Mouse (Mus musculus) kidney, embryonic 14.5 days (tissue): ENCODE measurements at regions not wholly inside any gene's neighbourhood (a gene's known extent, or its start where the extent isn't known, plus 50 kb on each side); places are given as distances from the start of the nearest gene placed in this dataset.
"Not testable (repeated sequence)": the region's sequence is repeated elsewhere in the genome, so short reads cannot be mapped to it uniquely, and the experiment has no call there.

ENCODE experiments used
- ATAC-seq: fragments of 200-750 bp; cut with Nextera tagmentation; 2 replicates; pipeline ENCODE4 v1.8.0; 2017; ENCODE audit warnings: moderate number of reproducible peaks, mild to moderate bottlenecking, moderate TSS enrichment, moderate library complexity; ENCODE audit not compliant: low FRiP score, low TSS enrichment
- H3K27ac ChIP-seq: fragments of 300-500 bp; sonication (generic); 2 replicates; pipeline ENCODE4 v1.5.1; 2014; ENCODE audit warnings: low read depth, mild to moderate bottlenecking, low read length, moderate library complexity, mixed read lengths
- H3K27me3 ChIP-seq: fragments of 300-500 bp; sonication (generic); 2 replicates; pipeline ENCODE4 v1.6.1; 2014; ENCODE audit warnings: mild to moderate bottlenecking, low read length; ENCODE audit not compliant: control insufficient read depth, insufficient read depth
- H3K36me3 ChIP-seq: fragments of 300-500 bp; sonication (generic); 2 replicates; pipeline ENCODE4 v1.6.1; 2014; ENCODE audit warnings: low read length, mixed read lengths; ENCODE audit not compliant: control insufficient read depth, insufficient read depth
- H3K4me1 ChIP-seq: fragments of 300-500 bp; sonication (generic); 2 replicates; pipeline ENCODE4 v1.6.1; 2014; ENCODE audit warnings: low read length, mixed read lengths; ENCODE audit not compliant: control insufficient read depth, insufficient read depth
- H3K4me2 ChIP-seq: fragments of 300-500 bp; sonication (generic); replicated peaks from 2 replicates; pipeline ENCODE4 v1.6.1; 2014; ENCODE audit warnings: low read depth, mild to moderate bottlenecking, low read length
- H3K4me3 ChIP-seq: fragments of 300-500 bp; sonication (generic); 2 replicates; pipeline ENCODE4 v1.5.1; 2014; ENCODE audit warnings: mild to moderate bottlenecking, low read length
- H3K9ac ChIP-seq: fragments of 300-500 bp; sonication (generic); 2 replicates; pipeline ENCODE4 v1.6.1; 2014; ENCODE audit warnings: low read depth, mild to moderate bottlenecking, low read length, moderate library complexity
- H3K9me3 ChIP-seq: fragments of 300-500 bp; sonication (generic); 2 replicates; pipeline ENCODE4 v1.6.1; 2016; ENCODE audit warnings: low read length; ENCODE audit not compliant: control insufficient read depth
- WGBS: fragments of 180-500 bp; shearing (Covaris S2); extraction: QIAGEN DNeasy Blood & Tissue Kit; methylation state at CpG from one replicate; pipeline ENCODE4 v1.1.7; 2014; 5-methylcytosine and 5-hydroxymethylcytosine counted together

DNA sequence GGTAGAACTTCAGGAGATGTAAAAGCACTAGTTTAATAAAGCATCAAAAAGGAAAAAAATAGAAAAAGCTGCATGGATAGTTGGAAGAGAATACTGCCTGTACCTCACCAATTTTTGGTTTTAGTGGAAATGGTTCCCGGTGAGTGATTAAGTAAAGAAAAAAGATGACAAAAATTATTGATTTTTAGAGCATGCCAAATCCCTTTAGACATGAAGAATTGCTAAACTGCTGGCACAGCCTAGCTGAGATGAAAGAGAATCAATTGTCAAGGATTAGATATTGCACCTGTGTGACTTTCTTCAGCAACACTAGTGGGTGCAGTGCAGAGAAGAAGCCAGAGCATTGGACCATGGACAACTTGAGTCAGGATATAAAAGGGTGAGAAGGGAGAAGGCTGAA is 348.7 kb upstream of the Cpeb2 start:
- Histone ChIP-seq H3K9me3 (no peaks in the 10 kb centered on the region), H3K36me3 (no peaks in the 10 kb centered on the region), H3K4me3 (no peak overlapping the region), H3K4me2 (no peak overlapping the region), H3K27me3 (no peaks in the 10 kb centered on the region), H3K4me1 (no peaks in the 10 kb centered on the region), H3K9ac (no peak overlapping the region), H3K27ac (no peak overlapping the region)
- no peak for ATAC-seq
- 100% methylated on average over 1 of the region's 1 CpGs for WGBS

DNA sequence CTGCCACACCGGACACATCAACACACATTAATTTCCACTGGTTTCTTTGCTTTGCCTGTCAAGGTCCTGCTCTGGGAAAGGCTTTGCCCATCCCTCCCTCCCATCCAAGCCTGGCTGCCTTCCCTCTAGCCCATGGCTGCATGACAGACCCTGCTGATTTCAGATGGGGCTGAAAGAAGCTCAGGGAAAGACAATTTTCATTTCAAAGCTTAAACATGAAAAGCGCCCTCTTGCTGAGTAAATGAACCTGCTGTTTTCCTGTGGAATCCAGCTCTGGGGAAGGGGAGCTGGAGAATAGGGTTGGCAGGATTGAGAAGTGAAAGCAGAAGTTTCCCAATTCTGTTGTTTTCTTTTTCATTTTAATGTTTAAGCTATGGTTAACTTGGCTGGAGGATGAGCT is 341.1 kb upstream of the Cpeb2 start:
- ATAC-seq, result no peak

DNA sequence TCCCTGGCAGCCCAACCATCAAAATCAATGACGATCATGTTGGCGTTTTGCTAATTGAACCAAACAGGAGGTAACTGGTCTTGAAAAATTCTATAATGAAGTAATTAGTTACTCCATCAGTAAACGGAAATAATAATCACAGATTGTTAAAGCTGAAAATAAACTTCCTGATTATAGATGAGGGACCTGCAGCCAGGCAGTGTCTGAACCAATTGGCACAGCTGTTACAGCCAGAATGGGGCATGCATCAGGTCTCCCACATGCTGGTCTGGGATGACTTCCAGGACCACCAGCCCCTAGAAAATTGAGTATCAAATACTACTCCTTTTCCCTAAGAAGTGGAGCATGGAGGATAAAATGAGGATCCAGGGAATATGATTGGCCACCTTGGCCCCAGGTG is 326.8 kb upstream of the Cpeb2 start:
- no peaks in the 10 kb centered on the region for H3K4me1 ChIP-seq
- no peak overlapping the region for H3K27ac ChIP-seq
- WGBS, result 81% methylated on average over 3 of the region's 3 CpGs
- no peaks in the 10 kb centered on the region for H3K9me3 ChIP-seq
- no peak for ATAC-seq
- H3K9ac ChIP-seq, result no peak overlapping the region
- H3K27me3 ChIP-seq, result no peaks in the 10 kb centered on the region
- H3K4me3 ChIP-seq, result no peak overlapping the region
- H3K36me3 ChIP-seq, result no peaks in the 10 kb centered on the region
- H3K4me2 ChIP-seq, result no peak overlapping the region

More for the DNA sequence above, 341.1 kb upstream of the Cpeb2 start:
- Histone ChIP-seq H3K27ac (no peak overlapping the region), H3K4me1 (no peaks in the 10 kb centered on the region), H3K9ac (no peak overlapping the region), H3K9me3 (no peaks in the 10 kb centered on the region), H3K4me2 (no peak overlapping the region), H3K36me3 (no peaks in the 10 kb centered on the region), H3K4me3 (no peak overlapping the region), H3K27me3 (no peaks in the 10 kb centered on the region)
- WGBS, result 43% methylated on average over 2 of the region's 2 CpGs

DNA sequence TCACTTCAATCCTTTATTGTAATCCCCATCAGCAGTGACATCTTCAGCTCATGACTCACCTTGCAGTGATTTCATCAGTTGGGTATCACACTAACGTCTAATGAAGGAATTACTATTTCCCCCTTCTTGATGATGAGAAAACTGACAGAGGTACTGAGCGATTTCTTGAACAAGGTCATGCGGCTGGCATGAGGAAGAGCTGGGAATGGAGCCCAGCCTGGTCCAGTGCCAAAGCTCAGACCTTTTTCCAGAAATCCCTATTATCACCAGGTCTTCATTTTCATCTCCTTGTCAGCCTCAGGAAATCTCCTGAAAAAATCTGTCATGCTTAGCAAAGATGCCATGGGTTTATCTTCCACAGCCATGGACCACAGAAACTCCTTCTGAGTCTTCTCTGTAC is 313.6 kb upstream of the Cpeb2 start:
- no peaks in the 10 kb centered on the region for H3K4me1 ChIP-seq
- no peak overlapping the region for H3K27ac ChIP-seq
- H3K9me3 ChIP-seq, result no peaks in the 10 kb centered on the region
- no peak for ATAC-seq
- H3K9ac ChIP-seq, result no peak overlapping the region
- 91% methylated on average over 3 of the region's 3 CpGs for WGBS
- H3K4me2 ChIP-seq, result no peak overlapping the region
- H3K4me3 ChIP-seq, result no peak overlapping the region
- H3K36me3 ChIP-seq, result no peaks in the 10 kb centered on the region
- no peaks in the 10 kb centered on the region for H3K27me3 ChIP-seq

DNA sequence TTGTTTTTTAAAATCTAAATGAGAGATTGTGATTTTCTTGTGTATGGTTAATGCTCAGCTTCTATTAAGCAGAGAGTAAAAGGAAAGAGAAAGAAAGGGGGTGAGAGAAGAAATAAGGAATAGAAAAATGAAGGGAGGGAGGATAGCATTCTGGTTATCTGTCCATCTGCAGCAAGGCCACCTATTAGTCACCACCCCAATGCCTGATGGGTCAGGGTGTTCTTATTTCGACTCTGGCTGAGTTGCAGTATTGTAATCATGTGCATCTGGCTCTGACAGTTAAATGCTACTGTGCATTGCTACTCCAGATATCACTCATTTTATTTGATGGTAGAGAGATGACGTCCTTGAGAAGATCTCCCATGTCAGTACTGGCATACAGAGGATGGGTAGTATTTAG is 300.9 kb upstream of the Cpeb2 start:
- Histone ChIP-seq H3K36me3 (no peaks in the 10 kb centered on the region), H3K4me2 (no peak overlapping the region), H3K4me1 (no peaks in the 10 kb centered on the region), H3K27me3 (no peaks in the 10 kb centered on the region), H3K4me3 (no peak overlapping the region), H3K9me3 (no peaks in the 10 kb centered on the region), H3K9ac (no peak overlapping the region), H3K27ac (no peak overlapping the region)
- no peak for ATAC-seq
- 66% methylated on average over 2 of the region's 2 CpGs for WGBS

DNA sequence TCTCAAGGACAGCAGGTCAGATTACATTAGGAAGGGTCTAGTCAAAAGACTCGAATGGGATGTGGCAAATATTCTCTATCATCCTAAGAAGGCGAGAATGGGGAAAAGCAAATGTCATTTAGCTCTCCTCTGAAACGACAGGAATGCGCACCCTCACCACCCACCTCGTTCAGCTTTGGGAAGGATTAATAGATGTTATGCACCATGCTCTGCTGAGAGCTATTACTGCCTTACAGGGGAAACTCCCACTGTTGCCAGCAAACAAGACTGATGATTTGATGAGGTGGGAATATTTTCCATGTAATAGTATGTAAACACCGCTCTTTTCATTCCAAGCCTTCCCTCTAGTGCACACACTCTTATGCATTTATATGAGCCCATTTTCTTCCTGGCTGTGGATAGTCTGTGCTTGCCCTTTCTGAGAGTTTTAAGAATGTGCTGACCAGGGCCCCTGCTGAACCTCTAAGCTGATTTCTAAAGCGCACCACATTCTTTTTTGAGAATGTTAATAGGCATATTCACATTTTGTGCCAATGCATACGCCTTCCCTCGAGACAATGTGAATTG is 273.6 kb upstream of the Cpeb2 start:
- H3K27ac ChIP-seq, result no peak overlapping the region
- no peak for ATAC-seq
- no peak overlapping the region for H3K4me3 ChIP-seq
- H3K36me3 ChIP-seq, result no peaks in the 10 kb centered on the region
- H3K9ac ChIP-seq, result no peak overlapping the region
- 80% methylated on average over 9 of the region's 9 CpGs for WGBS
- no peak overlapping the region for H3K4me2 ChIP-seq
- H3K9me3 ChIP-seq, result no peaks in the 10 kb centered on the region
- H3K4me1 ChIP-seq, result no peaks in the 10 kb centered on the region
- no peaks in the 10 kb centered on the region for H3K27me3 ChIP-seq

DNA sequence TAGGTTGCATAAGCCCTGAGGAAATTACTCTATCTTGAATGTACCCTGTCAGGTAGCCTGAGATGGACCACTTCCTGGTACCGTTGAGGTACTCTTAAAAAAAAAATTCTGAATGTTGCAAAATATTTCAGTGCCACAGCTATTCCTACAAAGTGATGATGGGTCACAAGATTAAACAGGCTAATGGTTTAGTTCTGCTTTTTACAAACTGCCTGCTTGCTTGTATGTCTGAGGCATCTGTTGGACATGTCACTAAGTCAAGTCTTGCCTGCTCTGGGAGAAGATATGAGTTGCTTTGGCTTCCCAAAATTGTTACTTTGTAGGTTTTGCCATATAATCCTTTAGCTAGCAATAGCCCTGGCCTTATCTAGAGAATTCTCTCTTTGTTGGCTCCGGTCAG is 266.0 kb upstream of the Cpeb2 start:
- H3K4me1 ChIP-seq, H3K27me3 ChIP-seq, H3K4me2 ChIP-seq, H3K9me3 ChIP-seq, ATAC-seq, H3K9ac ChIP-seq, H3K36me3 ChIP-seq, H3K4me3 ChIP-seq, H3K27ac ChIP-seq: not testable (repeated sequence)
- 97% methylated on average over 2 of the region's 2 CpGs for WGBS

DNA sequence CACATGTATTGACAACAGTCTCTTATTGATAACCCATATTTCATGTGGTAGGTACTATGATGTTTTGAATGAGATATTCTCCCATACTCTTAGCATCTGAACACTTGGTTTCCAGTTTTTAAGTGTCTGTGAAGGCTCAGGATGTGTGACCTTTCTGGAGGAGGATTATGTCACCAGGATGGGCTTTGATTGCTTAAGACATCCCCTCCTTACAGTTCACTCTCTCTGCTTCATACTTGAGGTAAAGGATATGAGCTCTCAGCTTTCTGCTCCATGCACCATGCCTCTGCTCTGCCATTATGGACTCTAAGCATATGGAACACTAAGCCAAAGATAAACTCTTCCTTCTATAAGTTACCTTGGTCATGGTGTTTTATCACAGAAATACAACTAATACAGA is 263.8 kb upstream of the Cpeb2 start:
- no peaks in the 10 kb centered on the region for H3K27me3 ChIP-seq
- no peak for ATAC-seq

DNA sequence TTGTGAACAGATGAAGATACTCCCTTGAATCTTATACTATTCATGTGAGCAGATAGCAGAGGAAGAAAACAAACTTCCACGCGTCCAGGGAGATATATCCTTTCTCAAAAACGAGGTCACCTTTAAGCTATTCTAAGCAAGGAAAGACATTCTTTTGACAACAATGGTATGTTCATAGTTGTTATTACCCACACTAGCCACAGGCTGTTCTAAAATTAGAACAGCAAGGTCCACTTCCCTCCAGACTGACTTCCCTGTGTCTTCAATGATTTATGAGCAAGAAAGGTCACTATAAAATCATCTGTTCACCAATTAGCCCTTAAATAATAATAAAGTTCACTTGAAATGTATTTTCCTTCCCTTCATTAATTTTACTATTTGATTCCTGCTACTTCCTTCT is 263.3 kb upstream of the Cpeb2 start:
- Histone ChIP-seq H3K36me3 (no peaks in the 10 kb centered on the region), H3K27me3 (no peaks in the 10 kb centered on the region), H3K9me3 (no peaks in the 10 kb centered on the region), H3K4me3 (no peak overlapping the region), H3K27ac (no peak overlapping the region), H3K9ac (no peak overlapping the region), H3K4me2 (no peak overlapping the region), H3K4me1 (no peaks in the 10 kb centered on the region)
- ATAC-seq, result no peak
- 73% methylated on average over 3 of the region's 3 CpGs for WGBS

More for the DNA sequence above, 263.8 kb upstream of the Cpeb2 start:
- Histone ChIP-seq H3K27ac (no peak overlapping the region), H3K36me3 (no peaks in the 10 kb centered on the region), H3K9ac (no peak overlapping the region), H3K4me3 (no peak overlapping the region), H3K9me3 (no peaks in the 10 kb centered on the region), H3K4me2 (no peak overlapping the region), H3K4me1 (no peaks in the 10 kb centered on the region)

DNA sequence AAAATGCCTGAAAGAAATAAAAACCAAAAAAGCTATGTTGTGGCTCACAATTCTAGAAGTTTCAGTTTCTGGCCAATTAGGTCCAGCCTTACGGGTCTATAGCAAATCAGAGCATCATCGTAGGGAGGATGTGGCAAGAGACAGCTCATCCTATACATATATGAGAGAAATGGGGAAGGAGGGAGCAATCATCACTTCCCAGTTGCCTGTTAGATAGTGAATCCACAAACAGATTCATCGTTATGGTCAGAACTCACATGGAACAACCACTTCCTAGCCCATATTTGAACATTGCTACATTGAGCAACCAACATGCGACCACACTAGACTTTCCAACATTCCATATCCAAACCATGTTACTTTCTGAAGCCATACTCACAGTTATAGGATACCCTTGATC is 255.9 kb upstream of the Cpeb2 start:
- H3K9ac ChIP-seq, result no peak overlapping the region
- ATAC-seq, result no peak
- 92% methylated on average over 4 of the region's 4 CpGs for WGBS

More for the DNA sequence above, 255.9 kb upstream of the Cpeb2 start:
- Histone ChIP-seq H3K4me2 (no peak overlapping the region), H3K27ac (no peak overlapping the region), H3K4me1 (no peaks in the 10 kb centered on the region), H3K36me3 (no peaks in the 10 kb centered on the region), H3K27me3 (no peaks in the 10 kb centered on the region), H3K4me3 (no peak overlapping the region), H3K9me3 (no peaks in the 10 kb centered on the region)
